Mouse (Mus musculus): ENCODE data around the gene Tnpo1.

- TF ChIP-seq CTCF (IDR thresholded peaks at IDR 0.05; ENCODE audit: low read depth), result no peak
- TF ChIP-seq EP300 (IDR thresholded peaks at IDR 0.05; ENCODE audit: low read depth), result no peak
Observed at GRCm38 (mm10) chr13:98880336-98880735, 45.8 kb downstream of the Tnpo1 start.
